Mouse (Mus musculus): ENCODE measurements around the gene Akt1. TPM values are rescaled to one million over a fixed set of nuclear protein-coding genes. Genes with fewer than 3 reads are reported as not detected.

The Akt1 gene
- 100 to 1,000 TPM; 352 to 392 TPM for total RNA-seq (2021)

- peak; percentile 65 for DNase-seq
Measured at GRCm38 (mm10) chr12:112674132-112675011, at the start of gene Akt1. TSS of gene Akt1 (minus strand) at chr12:112674884.

- peak; percentile 82 for DNase-seq
Measured at GRCm38 (mm10) chr12:112724077-112724805, 49.6 kb upstream of the Akt1 start.

GRCm38 (mm10) chr12:112723445-112723844 lies 48.8 kb upstream of the Akt1 start:
- DNase-seq = no peak

- DNase-seq = no peak
Measured at GRCm38 (mm10) chr12:112723028-112723330, 48.3 kb upstream of the Akt1 start.

- DNase-seq = peak; percentile 61
Measured at GRCm38 (mm10) chr12:112722240-112723027, 47.8 kb upstream of the Akt1 start.

DNA sequence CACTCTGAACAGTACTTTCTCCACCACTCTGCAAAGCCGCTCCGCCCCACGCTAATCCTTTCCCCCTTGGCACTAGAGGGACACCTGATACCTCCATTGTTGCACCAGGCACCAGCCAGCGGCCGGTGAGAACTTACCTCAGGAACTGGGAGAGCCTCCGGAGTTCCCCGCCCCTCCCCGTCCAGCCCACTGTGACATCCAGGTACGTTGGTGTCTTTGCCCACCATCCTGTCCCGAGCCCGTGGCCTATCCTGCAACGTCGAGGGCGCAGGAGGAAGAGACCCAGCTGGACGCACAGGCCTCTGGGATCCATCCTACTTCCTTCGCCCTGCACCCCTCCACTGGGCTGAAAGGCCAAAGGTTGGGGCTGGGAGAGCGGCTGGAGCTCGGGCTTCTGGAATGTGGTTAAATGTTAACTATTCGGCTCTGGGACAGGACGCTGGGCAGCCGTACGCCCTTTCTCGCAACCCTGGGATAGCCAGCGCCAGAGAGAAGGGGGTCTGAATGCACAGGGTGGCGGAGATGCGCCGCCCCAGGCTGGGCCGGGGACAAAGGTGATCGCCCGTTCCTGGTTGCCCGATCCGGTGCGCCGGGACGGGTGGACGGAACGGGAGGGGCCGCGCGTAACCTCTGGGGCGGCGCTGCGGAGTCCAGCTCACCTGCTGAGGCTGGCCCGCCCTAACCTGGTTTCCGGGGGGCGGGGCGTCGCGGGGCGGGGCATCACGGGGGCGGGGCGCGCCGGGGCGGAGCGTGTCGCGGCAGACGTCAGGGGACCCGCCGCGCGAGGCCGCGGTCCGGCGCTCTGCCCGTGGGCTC lies 46.9 kb upstream of the Akt1 start:
- DNase-seq = peak; percentile 56

DNA sequence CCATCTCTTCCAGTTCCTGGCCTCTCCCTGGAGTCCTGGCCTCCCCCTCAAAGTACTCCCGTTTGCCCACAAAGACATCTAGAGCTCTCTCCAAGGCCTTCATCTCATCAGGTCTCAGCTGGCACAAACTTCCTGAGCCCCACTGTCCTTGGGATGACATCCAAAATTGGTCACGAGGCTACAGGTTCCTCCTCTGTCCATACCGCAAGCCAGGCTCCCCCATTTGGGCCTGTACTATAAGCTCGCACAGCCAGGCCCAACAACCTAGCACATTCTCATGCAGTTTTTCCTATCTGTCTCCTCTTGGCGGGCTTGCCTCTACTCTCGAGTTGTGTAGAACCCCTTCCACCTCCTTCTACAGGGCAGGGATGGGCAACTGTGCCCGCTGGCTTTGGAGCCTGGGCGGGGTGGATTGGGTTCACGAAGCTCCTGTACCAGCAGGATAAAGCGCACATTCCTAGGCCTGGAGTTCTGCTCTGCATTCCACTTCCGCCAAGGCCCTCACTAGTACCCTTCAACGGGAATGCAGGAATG lies 46.3 kb upstream of the Akt1 start:
- no peak for DNase-seq

- no peak for DNase-seq
Measured at GRCm38 (mm10) chr12:112720216-112720615, 45.5 kb upstream of the Akt1 start, which contains the start of gene Cep170b. TSS of gene Cep170b (plus strand) at chr12:112720455.

DNA sequence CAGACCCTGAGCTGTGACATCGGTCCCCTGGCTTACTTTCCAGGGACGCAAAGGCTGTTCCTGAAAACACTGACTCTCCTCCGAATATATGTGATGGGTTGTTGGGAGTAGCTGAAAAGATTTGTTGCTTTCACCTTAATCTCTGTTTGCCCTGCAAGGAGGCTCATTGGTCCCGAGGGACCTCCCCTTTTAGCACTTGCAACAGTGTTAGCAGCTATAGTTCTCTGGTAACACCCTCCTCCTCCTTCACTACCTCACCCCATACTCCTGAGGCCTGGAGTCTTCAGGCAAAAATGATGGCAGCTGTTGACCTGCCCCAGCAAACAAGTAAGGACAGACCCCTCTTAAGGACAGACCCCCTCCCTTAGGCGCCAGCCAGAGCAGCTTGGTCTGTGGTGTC lies 44.3 kb upstream of the Akt1 start:
- no peak for DNase-seq

DNA sequence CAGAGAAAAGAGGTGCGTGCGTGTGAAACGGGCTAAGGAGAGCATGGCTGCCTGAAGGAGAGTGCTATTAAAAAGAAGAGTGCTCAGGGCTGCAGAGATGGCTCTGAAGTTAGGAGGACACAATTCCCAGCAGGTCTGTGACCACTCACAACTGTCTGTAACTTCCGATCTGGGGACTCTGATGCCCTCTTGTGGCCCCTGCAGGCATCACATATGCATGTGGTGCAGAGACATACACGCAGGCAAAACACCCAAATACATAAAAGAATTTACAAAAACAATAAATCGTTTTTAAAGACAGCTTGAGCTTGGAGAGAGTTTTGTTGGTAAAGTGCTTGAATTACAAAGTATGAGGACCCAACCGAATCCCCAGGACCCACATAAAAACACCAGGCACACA lies 42.5 kb upstream of the Akt1 start:
- DNase-seq = peak; percentile 69

GRCm38 (mm10) chr12:112713984-112714383 lies 39.3 kb upstream of the Akt1 start:
- no peak for DNase-seq

GRCm38 (mm10) chr12:112707573-112707869 lies 32.8 kb upstream of the Akt1 start:
- no peak for DNase-seq

GRCm38 (mm10) chr12:112706704-112707572 lies 32.3 kb upstream of the Akt1 start:
- DNase-seq = peak; percentile 96

DNA sequence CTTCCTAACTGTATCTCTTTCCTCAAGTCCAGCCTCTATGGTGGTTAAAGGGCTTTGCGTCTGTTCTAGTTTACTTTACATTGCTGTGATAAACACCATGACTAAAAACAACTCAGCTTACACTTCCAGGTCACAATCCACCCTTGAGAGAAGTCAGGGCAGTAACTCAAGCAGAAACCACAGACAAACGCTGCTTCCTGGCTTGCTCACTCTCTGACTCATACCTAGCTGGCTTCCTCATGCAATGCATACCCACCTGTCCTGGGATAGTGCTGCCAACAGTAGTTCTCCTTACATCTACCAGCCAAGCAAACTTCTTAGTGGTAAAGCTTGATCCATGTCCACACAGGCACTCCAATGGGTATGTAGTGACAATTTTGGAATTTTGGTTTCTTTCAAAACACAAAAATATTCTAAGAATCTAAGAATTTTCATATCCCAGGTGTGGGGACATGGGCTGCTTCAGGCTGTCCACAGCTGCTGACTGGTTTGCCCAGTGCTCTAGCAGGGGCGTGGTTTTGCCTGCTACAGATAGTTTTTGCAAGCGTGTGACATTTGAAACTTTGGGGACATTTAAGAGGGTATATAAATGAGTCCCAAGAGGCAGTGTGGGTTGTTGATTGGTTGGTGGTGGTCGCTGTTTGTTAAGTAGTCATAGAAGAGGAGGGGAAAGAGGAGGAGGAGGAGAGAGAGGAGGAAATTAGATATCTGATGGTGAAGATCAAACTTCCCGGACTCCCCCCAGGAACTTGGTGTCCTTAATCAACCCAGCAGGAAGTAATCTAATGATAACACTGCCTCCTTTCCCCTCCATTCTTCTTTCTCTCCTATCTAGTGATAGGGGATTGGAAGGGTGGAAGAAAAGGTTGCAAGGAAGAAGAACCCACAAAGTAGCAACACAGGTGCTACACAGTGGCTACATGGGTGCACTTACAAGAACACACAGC lies 28.0 kb upstream of the Akt1 start:
- DNase-seq = no peak

DNA sequence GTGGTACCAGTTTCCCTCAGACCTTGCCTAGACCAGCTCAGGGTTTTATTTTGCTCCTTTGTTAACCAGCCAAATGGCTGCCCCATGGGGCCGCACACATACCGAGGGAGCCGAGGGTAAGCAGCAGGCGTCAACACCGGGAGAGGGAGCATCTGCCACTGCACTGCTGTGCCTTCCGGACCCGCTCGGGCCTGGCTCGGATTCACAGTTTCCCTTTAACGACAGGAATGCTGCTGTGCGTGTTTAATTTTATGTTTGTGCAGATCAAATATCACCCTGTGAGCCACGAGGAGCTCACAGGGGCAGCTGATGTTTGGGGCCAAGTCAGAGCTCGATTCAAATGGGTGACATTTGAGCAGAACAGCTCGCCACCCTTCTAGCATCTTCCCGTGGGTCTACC lies 25.8 kb upstream of the Akt1 start:
- DNase-seq = no peak

DNA sequence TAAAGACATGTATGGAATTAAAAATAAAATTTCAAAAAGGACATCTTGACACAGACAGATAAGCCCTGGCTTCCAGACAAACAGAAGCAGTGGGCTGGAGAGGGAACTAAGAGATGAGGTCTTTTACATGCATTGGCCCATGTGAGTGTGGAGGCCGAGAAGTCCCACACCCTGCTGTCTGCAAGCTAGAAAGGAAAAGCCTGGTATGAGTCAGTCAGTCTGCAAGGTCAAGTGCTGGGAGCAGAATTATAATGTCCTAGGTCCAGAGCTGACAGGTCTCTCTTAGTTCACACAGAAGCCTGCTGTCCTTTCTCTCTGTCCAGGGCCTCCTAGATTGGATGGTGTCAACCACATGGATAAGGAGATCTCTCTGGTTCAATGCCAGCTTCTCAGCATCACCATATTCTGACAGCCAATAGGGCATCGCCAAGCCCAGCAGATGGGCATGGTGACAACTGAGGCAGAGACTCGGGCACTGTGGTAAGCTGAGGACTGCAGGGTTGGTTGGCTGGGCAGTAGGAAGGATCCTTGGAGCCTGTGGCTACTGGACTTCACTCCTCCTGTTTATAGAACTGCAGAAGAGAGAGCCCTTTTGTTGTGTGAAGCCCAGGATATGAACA lies 22.2 kb upstream of the Akt1 start:
- no peak for DNase-seq

- no peak for DNase-seq
Measured at GRCm38 (mm10) chr12:112694127-112694475, 19.4 kb upstream of the Akt1 start.

DNA sequence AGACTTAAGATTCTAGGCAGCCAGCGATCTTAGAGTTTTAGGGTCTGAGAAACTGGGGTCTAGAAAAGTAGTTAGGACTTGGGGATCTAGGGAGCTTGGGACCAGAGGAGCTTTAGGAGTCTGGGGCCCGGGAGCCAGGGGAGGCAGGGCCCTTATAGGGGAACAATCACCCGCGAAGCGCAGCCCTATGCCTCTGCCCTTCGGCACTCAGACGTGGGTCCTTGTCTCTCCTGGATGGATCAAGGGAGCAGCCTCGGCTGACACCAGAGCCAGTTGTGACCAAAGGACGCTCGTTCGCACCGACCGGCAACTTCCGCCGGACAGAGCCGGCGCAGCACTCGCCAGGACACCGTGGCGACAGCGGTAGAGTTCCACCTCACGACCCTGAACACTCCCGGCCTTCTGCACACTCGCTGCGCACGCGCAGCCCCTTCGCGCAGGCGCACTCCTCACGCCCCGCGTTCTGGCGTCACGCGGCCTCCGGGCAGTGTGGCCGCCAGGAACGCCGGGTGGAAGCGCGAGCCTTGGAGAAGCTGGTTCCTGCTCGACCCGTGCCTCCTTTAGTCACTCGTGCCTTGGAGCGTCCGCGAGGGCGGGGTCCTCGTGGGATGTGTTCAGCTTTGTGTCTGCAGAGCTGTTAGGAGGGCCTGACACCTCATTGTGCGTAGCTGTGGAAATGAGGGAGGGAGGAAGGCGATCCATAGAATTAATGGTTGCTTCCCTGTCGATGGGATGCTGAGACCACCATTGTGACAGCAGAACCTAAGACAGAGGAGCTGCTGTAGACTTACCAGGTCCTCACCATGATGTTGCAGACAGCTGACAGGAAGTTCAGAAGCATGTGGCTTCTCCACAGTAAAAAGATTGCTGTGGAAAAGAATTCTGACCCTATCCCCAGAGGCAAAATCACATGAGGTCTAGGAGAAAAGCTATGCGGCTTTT lies 18.8 kb upstream of the Akt1 start:
- peak; percentile 97 for DNase-seq

All from heart, postnatal 4 days (tissue).